8 mouse cellular contexts compared by ENCODE assay signal in genomic region chr3:96327647-96328046, GRCm38 (mm10). TPM values are rescaled to one million over a fixed set of nuclear protein-coding genes. Genes with fewer than 3 reads are reported as not detected.
DNase-seq lines count a peak whose midpoint lies in the region; ATAC-seq and TF ChIP-seq lines count a peak whose summit lies in the region.

No protein-coding gene starts in this region.

- TF ChIP-seq CTCF in E14TG2a.4 (conservative IDR thresholded peaks at IDR 0.05; ENCODE audit: low read length) = no peak
- TF ChIP-seq CTCF in forebrain, postnatal 0 days (IDR thresholded peaks at IDR 0.05; ENCODE audit: low read depth) = no peak

- H3K9ac ChIP-seq in forebrain, postnatal 0 days = no peak overlapping the region

- no peak; the same call in 1 of the 2 replicates for ATAC-seq in forebrain, postnatal 0 days

- peak overlapping the region; percentile 42 for H3K4me2 ChIP-seq in forebrain, postnatal 0 days (ENCODE audit: low read depth)

- no peak overlapping the region for H3K27ac ChIP-seq in forebrain, postnatal 0 days (ENCODE audit: low read depth, low read length)
- H3K27ac ChIP-seq in midbrain, embryonic 10.5 days (replicated peaks) = 0 out of 2 replicates have a peak overlapping the region, but pooled peaks have one; percentile 28

- no peaks in the 10 kb centered on the region for H3K27me3 ChIP-seq in E14TG2a.4 (ENCODE audit: insufficient read depth, low read length)
- peaks cover 81% of the 10 kb centered on the region for H3K27me3 ChIP-seq in forebrain, postnatal 0 days (ENCODE audit: insufficient read depth, low read length)
- H3K27me3 ChIP-seq in midbrain, embryonic 10.5 days (ENCODE audit: low read depth, poor library complexity, severe bottlenecking) = peaks cover 64% of the 10 kb centered on the region

- DNase-seq in embryo, embryonic 10 days (ENCODE audit: low spot score) = peak; percentile 24
- DNase-seq in embryo, embryonic 11 days = no peak
- no peak for DNase-seq in forebrain, postnatal 0 days
- peak; percentile 49 for DNase-seq in midbrain, embryonic 10.5 days (ENCODE audit: low spot score)
- DNase-seq in cerebellum, adult 8-10 months = no peak
- DNase-seq in layer of hippocampus, postnatal 14 days (ENCODE audit: low spot score in 2 of 2) = no peak
- no peak for DNase-seq in c-Kit-positive CD71-positive TER-119-positive erythroid progenitor cells, embryonic 14.5 days (ENCODE audit: low spot score)

- H3K36me3 ChIP-seq in E14TG2a.4 (ENCODE audit: insufficient read depth, low read length) = no peaks in the 10 kb centered on the region
- no peaks in the 10 kb centered on the region for H3K36me3 ChIP-seq in forebrain, postnatal 0 days (ENCODE audit: insufficient read depth)
- H3K36me3 ChIP-seq in midbrain, embryonic 10.5 days = no peaks in the 10 kb centered on the region

- peak overlapping the region; percentile 75 for H3K4me3 ChIP-seq in E14TG2a.4 (replicated peaks; ENCODE audit: low read length)
- H3K4me3 ChIP-seq in forebrain, postnatal 0 days (ENCODE audit: low read depth, low read length) = no peak overlapping the region
- peak overlapping the region; percentile 57 for H3K4me3 ChIP-seq in midbrain, embryonic 10.5 days

- peaks cover 14% of the 10 kb centered on the region; the same call in 1 of the 2 replicates for H3K9me3 ChIP-seq in E14TG2a.4 (ENCODE audit: low read length)
- no peaks in the 10 kb centered on the region for H3K9me3 ChIP-seq in forebrain, postnatal 0 days (ENCODE audit: low read length)
- H3K9me3 ChIP-seq in midbrain, embryonic 10.5 days (replicated peaks) = no peaks in the 10 kb centered on the region

- peaks cover 46% of the 10 kb centered on the region for H3K4me1 ChIP-seq in E14TG2a.4 (replicated peaks; ENCODE audit: low read depth, low read length)
- H3K4me1 ChIP-seq in forebrain, postnatal 0 days (ENCODE audit: insufficient read depth) = no peaks in the 10 kb centered on the region
- peaks cover 15% of the 10 kb centered on the region for H3K4me1 ChIP-seq in midbrain, embryonic 10.5 days

- WGBS in forebrain, postnatal 0 days = 0% methylated on average over 11 of the region's 18 CpGs
- 1% methylated on average over 17 of the region's 18 CpGs for WGBS in midbrain, embryonic 10.5 days

RNA-seq across cellular contexts. Expression of gene Fcgr1, which starts 33.9 kb away (rescaled TPM):
- 1.7 and 5.7 TPM in 2 replicates for total RNA-seq in forebrain, postnatal 0 days (2014; rRNA removed)
- 1.5 and 2.4 TPM in 2 replicates for polyA plus RNA-seq in forebrain, postnatal 0 days (2015; fragmentation: Nextera tagmentation; extraction: Ambion mirVana)
- 1.8 and 2.1 TPM in 2 replicates for polyA plus RNA-seq in midbrain, embryonic 10.5 days (2016; fragmentation: Nextera tagmentation; extraction: Ambion mirVana)
- 1 to 10 TPM; 2.3 to 2.5 TPM for total RNA-seq in layer of hippocampus, postnatal 14 days (2021)

RNA-seq across cellular contexts. Expression of gene Hist2h2bb, which starts 58.1 kb away (rescaled TPM):
- total RNA-seq in forebrain, postnatal 0 days (2014; rRNA removed) = 181 and 278 TPM in 2 replicates
- polyA plus RNA-seq in forebrain, postnatal 0 days (2015; fragmentation: Nextera tagmentation; extraction: Ambion mirVana) = 0.62 and 1.4 TPM in 2 replicates
- 9.5 and 10.3 TPM in 2 replicates for polyA plus RNA-seq in midbrain, embryonic 10.5 days (2016; fragmentation: Nextera tagmentation; extraction: Ambion mirVana)
- total RNA-seq in layer of hippocampus, postnatal 14 days (2021) = 100 to 1,000 TPM; 133 to 147 TPM

RNA-seq across cellular contexts. Expression of gene Hist2h3b, which starts 59.2 kb away (rescaled TPM):
- total RNA-seq in forebrain, postnatal 0 days (2014; rRNA removed) = 400 and 545 TPM in 2 replicates
- polyA plus RNA-seq in forebrain, postnatal 0 days (2015; fragmentation: Nextera tagmentation; extraction: Ambion mirVana) = 9.4 and 9.7 TPM in 2 replicates
- 49.5 and 57.2 TPM in 2 replicates for polyA plus RNA-seq in midbrain, embryonic 10.5 days (2016; fragmentation: Nextera tagmentation; extraction: Ambion mirVana)
- 100 to 1,000 TPM in 1 of 2 experiments, 10 to 100 TPM in 1; 73.5 to 102 TPM for total RNA-seq in layer of hippocampus, postnatal 14 days (2021)

Comparison
In these comparisons a context has a peak if more than half of its experiments do, and no peak if none do; other contexts are left out.
1. DNase-seq: peak in embryo, embryonic 10 days (single experiment) and midbrain, embryonic 10.5 days (single experiment); none in embryo, embryonic 11 days (single experiment), forebrain, postnatal 0 days (single experiment), cerebellum, adult 8-10 months (single experiment), layer of hippocampus, postnatal 14 days (0 of 2) and c-Kit-positive CD71-positive TER-119-positive erythroid progenitor cells, embryonic 14.5 days (single experiment).